Mouse (Mus musculus) spleen, adult 18-20 months (tissue): ENCODE data around the gene Slc25a29.

ENCODE experiments used
- DNase-seq, 2 experiments: peaks; one replicate each; pipeline ENCODE4 v3.0.0; 2022; ENCODE audit warnings: mixed read lengths in 2 of 2

Slc25a29 gene

GRCm38 (mm10) chr12:108833408-108833807, 2.3 kb downstream of the Slc25a29 start:
- no peak for DNase-seq

GRCm38 (mm10) chr12:108832851-108833250, 2.8 kb downstream of the Slc25a29 start:
- DNase-seq = no peak

DNA sequence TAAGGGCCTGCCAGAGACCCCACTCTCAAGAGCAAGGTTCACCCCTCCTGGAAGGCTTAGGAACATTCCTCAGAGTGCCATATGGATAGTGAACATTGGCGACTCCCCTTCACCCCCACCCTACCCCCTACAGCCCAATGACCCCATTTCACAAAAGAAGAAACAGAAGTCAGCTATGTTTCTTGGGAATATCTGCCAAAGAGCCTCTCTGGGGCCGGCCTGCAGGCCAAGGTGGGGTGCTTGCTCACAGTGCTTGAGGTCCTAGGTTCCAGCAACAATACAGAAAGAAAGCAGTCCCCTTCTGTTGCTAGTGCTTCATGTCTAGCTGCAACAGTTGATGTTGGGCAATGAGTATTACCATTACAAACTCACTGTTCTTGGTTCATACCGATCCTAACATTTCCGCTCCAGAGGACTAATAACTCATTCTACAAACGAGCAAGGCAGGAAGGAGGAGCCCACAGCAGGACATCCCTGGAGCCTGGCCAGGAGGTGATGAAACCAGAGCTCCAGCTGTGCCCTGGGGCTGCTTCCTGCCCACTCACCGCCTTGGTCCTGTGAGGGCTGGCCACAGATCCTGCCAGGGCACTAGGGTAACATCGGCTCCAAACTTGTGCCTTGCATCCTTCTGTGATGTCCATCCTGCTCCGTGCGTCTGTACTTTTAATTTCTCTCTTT, 3.6 kb downstream of the Slc25a29 start:
- DNase-seq = no peak

DNA sequence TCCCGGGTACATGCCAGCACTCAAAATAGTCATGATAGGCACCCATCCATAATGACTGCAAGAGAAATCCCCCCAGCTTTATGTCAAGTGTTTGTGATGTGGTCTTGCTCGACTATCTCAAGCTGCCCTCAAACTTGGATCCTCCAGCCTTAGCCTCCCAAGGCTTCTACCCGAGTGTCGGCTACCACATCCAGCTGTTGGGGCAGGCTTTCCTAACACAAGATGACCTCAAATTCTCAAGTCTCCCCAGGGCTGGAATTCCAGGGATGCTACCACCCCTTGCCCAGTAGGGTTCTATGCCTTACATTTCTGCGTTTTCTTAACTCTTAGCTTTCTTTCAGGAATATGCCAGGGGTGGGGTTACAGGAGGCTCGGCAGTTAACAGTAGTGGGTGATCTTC, 5.3 kb downstream of the Slc25a29 start:
- no peak for DNase-seq

DNA sequence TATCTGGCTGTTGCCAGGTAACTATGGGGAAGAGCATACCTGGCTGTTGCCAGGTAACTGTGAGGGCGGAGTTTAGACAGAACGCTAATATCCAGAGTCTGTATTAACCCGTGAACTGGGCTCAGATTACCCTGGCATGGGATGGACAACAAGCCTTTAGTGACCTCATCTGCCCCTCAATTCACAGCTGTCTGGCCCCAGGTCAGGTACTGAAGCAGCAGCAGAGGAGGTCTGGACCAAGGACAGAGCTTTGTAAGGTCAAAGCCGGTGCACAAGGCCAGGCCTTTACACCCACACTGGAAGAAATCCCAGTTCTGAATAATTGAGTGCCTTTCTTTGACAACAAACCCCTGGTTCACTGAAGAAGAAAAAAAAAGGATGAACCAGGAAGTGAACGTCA, 6.0 kb downstream of the Slc25a29 start:
- no peak for DNase-seq

DNA sequence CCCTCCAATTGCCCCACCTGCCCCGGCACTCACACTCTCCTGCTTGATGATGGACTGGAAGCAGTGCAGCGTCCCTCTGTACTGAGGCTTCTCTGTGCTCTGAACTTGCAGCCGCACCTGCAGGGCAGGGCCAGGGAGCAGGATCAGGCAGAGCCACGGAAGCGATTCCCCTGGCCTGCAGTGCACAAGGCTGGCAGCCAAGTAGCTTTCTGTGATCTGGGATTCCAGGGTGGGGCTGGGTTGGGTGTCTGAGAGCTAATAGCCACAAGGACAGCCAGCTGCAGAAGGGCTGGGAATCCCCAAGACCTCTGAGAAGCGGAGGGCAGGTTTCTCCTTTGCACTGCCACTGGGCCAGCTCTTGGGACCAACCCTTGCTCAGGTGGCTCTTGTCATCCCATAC, 8.0 kb downstream of the Slc25a29 start:
- DNase-seq = no peak

DNA sequence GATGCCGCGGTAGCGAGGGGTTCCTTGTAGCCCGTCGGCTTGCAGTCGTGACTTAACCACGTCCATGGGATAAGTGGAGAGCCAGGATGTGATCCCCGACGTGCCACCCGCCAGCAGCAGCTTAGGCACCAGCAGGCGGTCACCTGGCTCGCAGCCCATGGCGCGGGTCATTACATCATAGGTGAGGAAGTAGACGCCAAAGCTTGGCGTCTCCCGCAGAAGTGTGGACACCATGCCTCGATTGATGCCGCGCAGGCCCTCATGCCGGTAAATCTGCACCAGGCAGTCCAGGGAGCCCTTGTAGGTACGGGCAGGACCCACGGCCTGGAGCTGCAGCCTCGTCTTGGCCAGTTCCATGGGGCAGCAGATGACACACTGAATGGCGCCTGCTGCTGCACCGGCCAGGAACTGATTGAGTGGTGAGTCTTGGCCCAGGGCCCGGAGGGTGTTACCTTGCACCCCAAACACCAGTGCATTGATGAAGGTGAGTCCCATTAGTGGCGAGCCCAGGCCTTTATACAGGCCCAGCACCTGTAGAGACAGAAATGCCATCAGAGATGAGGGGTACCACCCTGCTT, 8.6 kb downstream of the Slc25a29 start:
- DNase-seq = no peak

- DNase-seq = no peak
Measured at GRCm38 (mm10) chr12:108826282-108826957, 9.3 kb downstream of the Slc25a29 start.

DNA sequence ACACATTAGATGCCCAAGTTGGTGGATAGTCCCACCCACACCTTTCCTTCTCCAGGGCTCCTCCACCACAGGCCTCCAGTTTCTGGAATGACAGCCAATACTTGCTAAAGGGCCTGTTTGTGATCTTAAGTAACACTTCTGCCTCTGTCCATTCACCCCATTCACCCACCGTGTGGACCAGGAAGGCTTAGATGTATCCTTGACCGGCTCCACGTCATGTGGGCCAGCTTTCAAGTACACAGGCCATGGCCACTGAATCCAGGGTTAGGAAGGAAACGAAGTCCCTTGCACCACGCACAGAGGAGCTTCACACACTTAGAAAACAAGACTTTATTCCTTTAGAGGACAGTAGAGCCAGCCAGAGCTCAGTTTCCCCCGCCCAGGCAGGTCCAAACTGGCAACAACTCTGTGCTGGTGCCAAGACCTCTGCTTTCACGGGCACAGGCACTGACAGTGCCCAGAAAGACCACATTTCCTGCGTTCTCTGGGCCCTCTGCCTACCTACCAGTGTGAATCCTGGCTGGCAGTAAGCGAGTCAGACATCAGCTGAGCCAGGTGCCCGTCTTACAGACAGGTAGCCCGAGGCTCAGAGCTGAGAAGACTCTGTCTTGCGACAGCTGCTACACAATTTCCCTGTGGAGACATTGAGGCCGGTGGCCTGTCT, 10.0 kb downstream of the Slc25a29 start:
- DNase-seq = no peak

DNA sequence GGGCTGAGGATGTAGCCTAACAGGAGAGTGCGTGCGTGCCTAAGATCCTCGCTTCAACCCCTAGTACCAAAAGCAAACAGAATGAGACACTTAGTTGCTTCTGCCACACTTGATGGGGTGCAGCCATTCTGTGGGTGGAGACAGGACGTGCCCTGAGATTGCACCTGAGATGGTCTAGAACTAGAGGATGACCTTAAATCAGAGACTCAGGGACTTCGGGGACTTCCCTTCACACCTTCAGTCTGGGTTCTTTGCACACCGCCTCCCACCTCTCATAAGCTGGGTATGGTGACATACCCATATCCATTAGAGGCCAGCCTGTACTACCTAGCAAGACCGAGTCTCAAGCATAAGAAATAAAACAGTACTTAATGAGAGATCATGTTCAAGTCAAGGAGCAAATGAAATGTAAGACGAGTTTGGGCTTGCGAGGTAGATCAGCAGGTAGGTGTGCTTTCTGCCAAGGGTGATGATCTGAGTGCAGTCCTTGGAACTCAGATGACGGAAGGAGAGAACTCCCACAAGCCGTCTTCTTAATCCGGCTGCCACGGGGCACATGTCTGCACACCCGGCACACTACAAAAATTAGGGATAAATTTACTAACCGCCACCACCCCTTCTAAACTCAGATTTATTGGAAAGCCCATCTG, 11.3 kb downstream of the Slc25a29 start:
- DNase-seq = no peak

- DNase-seq = no peak
Measured at GRCm38 (mm10) chr12:108823036-108823435, 12.6 kb downstream of the Slc25a29 start.

DNA sequence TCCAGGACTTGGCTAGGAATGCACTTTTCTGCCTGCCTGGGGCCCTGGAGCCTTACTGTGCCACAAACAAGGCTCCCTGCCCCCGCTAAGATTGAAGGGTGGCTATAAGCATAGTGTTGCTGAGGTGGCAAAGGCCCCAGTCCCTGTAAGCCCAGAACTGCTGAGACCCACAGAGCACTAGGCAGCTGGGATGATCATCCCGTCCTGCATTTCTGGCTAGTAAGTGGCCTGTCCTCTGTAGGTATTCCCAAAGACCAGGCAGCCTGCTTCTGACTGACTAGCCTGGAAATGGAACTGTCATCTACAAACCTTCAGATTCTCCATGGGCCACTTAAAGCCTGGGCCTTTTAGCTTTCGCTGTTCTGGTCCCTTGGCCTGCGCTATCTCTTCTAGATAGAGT, 15.2 kb downstream of the Slc25a29 start:
- DNase-seq = no peak

- no peak for DNase-seq
Measured at GRCm38 (mm10) chr12:108816569-108816968, 19.1 kb downstream of the Slc25a29 start.

GRCm38 (mm10) chr12:108814470-108814869, 21.2 kb downstream of the Slc25a29 start:
- DNase-seq = no peak

DNA sequence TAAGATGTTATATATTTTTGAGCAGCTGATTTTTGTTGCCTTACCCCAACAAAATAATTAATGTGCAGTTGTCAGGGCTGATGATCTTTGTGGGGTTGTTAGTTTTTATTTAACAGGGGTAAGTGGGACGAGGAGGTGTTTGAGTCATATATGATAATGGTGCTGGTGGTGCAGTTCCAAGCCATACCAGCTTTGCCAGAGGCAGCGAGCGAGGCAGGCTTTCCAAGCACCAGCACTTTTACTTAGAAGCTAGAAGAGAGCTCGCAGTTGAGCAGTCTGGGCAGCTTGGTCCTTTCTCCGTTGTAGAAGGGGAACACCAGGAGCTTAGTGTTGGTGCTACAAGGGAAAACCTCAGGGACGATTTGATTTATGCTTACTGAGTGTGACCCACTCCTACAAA, 23.2 kb downstream of the Slc25a29 start:
- DNase-seq = no peak

- no peak for DNase-seq
Measured at GRCm38 (mm10) chr12:108811133-108811532, 24.6 kb downstream of the Slc25a29 start.

GRCm38 (mm10) chr12:108810309-108810708, 25.4 kb downstream of the Slc25a29 start:
- no peak for DNase-seq

DNA sequence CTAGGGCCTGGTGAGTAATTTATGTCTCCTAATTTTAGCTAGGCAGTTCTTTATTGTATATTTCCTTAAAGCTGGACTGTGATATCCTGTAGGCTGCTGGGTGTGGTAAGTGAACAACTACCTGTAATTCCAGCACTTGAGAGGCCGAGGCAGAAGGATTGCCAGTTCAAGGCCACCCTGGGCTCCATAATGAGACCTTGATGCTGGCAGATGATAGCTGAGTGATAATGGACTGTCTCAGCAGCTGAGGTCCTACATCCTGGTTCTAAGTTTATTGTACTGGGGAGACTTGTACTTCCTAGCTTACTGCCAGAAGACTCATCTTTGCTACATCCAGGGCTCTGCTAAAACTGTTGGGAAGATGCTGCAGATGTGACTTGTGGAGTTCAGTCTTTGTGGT, 25.9 kb downstream of the Slc25a29 start:
- no peak for DNase-seq

DNA sequence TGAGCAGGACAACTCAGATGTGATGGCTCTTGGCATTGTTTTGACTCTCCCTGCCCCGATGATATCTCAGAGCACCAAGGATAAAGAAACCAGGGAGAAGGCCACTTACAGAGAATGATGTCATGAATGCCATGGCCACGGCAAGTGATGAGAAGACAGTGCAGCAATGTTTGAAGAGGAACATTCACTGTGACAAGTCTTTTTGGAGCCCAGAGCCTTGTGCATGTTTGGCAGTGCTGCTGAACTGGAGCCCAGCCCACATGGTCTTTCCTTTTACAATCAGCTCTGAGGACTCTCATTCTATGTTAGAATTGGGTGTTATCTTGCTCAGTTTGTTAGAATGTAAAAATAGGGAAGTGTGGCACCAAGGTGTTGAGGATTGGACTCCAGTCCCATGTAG, 27.2 kb downstream of the Slc25a29 start:
- DNase-seq = no peak

DNA sequence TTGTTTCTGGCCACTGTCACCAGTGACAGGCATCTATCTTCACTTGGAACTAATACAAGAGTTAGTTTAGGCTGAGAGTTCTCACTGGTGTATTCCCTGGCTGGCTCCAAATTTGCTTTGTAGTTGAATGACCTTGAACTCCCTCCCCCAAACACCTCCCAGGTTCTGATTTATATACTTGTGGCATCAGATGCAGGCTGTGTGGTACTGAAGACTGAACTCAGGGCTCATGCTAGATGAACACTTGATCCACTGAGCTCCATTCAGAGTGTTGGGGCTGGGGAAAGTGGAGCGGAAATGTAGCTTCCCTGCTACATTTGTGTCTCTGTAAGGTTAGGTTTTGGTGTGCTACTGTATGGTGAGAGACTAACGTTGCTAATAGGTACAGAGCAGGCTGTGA, 31.3 kb downstream of the Slc25a29 start:
- no peak for DNase-seq

DNA sequence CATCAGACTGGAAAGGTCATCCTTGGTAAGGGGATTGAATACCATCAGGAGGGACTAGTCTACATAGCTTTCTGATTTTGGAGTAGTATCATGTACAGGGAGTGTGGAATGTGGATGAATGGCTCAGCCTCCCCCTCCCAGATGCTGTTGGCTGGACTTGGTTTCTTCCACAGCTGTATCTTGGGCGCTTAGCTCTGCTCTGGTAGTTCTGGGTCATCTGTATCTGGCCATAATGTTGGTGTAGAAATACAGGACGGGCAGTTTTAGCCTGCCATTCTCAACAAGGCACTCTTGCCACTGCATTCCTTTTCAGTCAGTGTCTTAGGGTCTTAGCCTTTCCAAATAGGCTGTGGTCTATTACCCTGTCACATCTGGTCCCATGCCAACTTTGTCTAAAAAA, 34.1 kb downstream of the Slc25a29 start:
- no peak for DNase-seq

DNA sequence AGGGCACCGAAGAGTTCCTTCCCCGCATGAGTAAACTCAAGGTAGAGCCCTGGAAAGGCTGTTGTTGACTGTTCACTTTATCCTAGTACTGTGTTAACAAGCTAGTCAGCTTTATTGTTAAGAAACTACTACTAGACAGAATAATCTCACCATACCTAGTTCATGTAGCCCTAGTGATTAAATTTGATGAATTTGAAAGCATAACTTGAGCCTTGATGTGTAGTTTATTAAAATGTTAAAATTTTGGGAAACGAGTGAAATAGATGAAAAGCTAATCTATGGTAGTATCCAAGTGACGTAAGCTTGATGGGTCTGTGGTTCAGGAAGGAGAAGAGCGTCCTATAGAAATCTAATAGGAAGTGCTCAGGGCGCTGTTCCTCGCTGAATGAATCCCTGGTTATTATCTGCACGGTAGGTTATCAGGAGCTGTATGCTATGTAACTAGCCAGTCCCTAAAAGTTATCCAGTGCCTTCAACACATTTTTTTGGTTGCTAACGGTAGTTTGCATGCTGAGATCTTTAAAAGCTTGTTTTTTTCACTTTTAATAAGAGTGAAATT, 40.6 kb downstream of the Slc25a29 start:
- no peak for DNase-seq
